Mouse (Mus musculus) layer of hippocampus, adult 2 months (tissue): ENCODE results near the gene Kif27. TPM values are rescaled to one million over a fixed set of nuclear protein-coding genes. Genes with fewer than 3 reads are reported as not detected.

ENCODE experiments used
- DNase-seq, 2 experiments: peaks; one replicate each; pipeline ENCODE4 v3.0.0; 2022; ENCODE audit warnings: low spot score in 2 of 2
- H3K27ac ChIP-seq: fragments of 200-600 bp; 2 replicates; pipeline ENCODE4 v1.8.1; 2022
- H3K4me3 ChIP-seq: fragments of 200-600 bp; 2 replicates; pipeline ENCODE4 v1.8.1; 2022; ENCODE audit warnings: mild to moderate bottlenecking
- CTCF ChIP-seq: fragments of 200-600 bp; conservative IDR thresholded peaks from 2 replicates; pipeline ENCODE4 v1.8.1; 2022; ENCODE audit warnings: antibody characterized with exemption, mild to moderate bottlenecking, moderate library complexity
- microRNA-seq, 2 experiments: library from miRNA; unstranded; fragments of <30 nt; microRNA quantifications; one replicate each; pipeline ENCODE4 v1.2.0; 2021
- total RNA-seq, 2 experiments: library from RNA; stranded (reverse); gene quantifications; 2 replicates each; pipeline ENCODE4 v1.2.3; 2021

The Kif27 gene
- total RNA-seq, 2 experiments from 2014 or later = 3.3 TPM

GRCm38 (mm10) chr13:58253268-58253667 is 105.7 kb downstream of the Kif27 start:
- Histone ChIP-seq H3K4me3 (no peak overlapping the region), H3K27ac (no peak overlapping the region)
- no peak for DNase-seq
- peak; percentile 70 for TF ChIP-seq CTCF

GRCm38 (mm10) chr13:58248957-58249356 is 110.0 kb downstream of the Kif27 start:
- no peak for TF ChIP-seq CTCF
- no peak overlapping the region for H3K4me3 ChIP-seq
- H3K27ac ChIP-seq = no peak overlapping the region
- DNase-seq = no peak

Small RNA genes within 50 kb of the gene (microRNA-seq; reads per million reads assigned to microRNA genes)
- gene Mir6369 (0 reads per million in 2 experiments), gene Mir7-1 (109 to 110 reads per million in 2 experiments)

Other genes with a start within 250 kb of the Kif27 start
- gene Klhl3, start 245.5 kb downstream of the Kif27 start, total RNA-seq = 10 to 100 TPM; 48.3 to 48.4 TPM
- 100 to 1,000 TPM; 120 to 122 TPM for gene Hnrnpa0, start 230.6 kb downstream of the Kif27 start, total RNA-seq
- gene Idnk, start 201.5 kb downstream of the Kif27 start, total RNA-seq = 10 to 100 TPM; 28.4 to 34.9 TPM
- gene Ubqln1, start 143.5 kb downstream of the Kif27 start, total RNA-seq = 100 to 1,000 TPM; 139 to 143 TPM
- 10 to 100 TPM; 21.6 to 22.0 TPM for gene Gkap1, start 83.4 kb downstream of the Kif27 start, total RNA-seq
- gene 2210016F16Rik, start 26.1 kb upstream of the Kif27 start, total RNA-seq = 1 to 10 TPM; 6.7 to 7.6 TPM
- 10 to 100 TPM; 16.8 to 17.9 TPM for gene Rmi1, start 43.1 kb upstream of the Kif27 start, total RNA-seq
- gene Hnrnpk, start 44.2 kb upstream of the Kif27 start, total RNA-seq = 100 to 1,000 TPM; 660 to 681 TPM